Mouse (Mus musculus) liver, embryonic 13.5 days (tissue): Measurements from ENCODE around the gene Nek7. TPM values are rescaled to one million over a fixed set of nuclear protein-coding genes. Genes with fewer than 3 reads are reported as not detected.

Experiments used
- ATAC-seq: fragments of 200-750 bp; cut with Nextera tagmentation; 2 replicates; pipeline ENCODE4 v1.8.0; 2017; ENCODE audit warnings: low read depth, mild to moderate bottlenecking, moderate number of reproducible peaks, moderate library complexity
- DNase-seq: peaks from one replicate; pipeline ENCODE4 v3.0.0; 2022
- H3K27ac ChIP-seq: fragments of 300-500 bp; sonication (generic); 2 replicates; pipeline ENCODE4 v1.5.1; 2015; ENCODE audit warnings: moderate library complexity, mild to moderate bottlenecking, inconsistent platforms
- H3K27me3 ChIP-seq: fragments of 300-500 bp; sonication (generic); 2 replicates; pipeline ENCODE4 v1.6.1; 2015; ENCODE audit warnings: mild to moderate bottlenecking, inconsistent platforms
- H3K36me3 ChIP-seq: fragments of 300-500 bp; sonication (generic); 2 replicates; pipeline ENCODE4 v1.6.1; 2015; ENCODE audit warnings: mild to moderate bottlenecking, inconsistent platforms
- H3K4me1 ChIP-seq: fragments of 300-500 bp; sonication (generic); replicated peaks from 2 replicates; pipeline ENCODE4 v1.6.1; 2015; ENCODE audit warnings: inconsistent platforms
- H3K4me2 ChIP-seq: fragments of 300-500 bp; sonication (generic); 2 replicates; pipeline ENCODE4 v1.6.1; 2015; ENCODE audit warnings: inconsistent platforms, mild to moderate bottlenecking, moderate library complexity
- H3K4me3 ChIP-seq: fragments of 300-500 bp; sonication (generic); replicated peaks from 2 replicates; pipeline ENCODE4 v1.5.1; 2015; ENCODE audit warnings: mild to moderate bottlenecking, inconsistent platforms
- H3K9ac ChIP-seq: fragments of 300-500 bp; sonication (generic); 2 replicates; pipeline ENCODE4 v1.6.1; 2015; ENCODE audit warnings: mild to moderate bottlenecking, inconsistent platforms
- H3K9me3 ChIP-seq: fragments of 300-500 bp; sonication (generic); replicated peaks from 2 replicates; pipeline ENCODE4 v1.6.1; 2016; ENCODE audit warnings: inconsistent platforms
- WGBS: fragments of 180-500 bp; shearing (Covaris S2); methylation state at CpG from one replicate; pipeline ENCODE4 v1.1.7; 2015; ENCODE audit not compliant: insufficient replicate concordance; 5-methylcytosine and 5-hydroxymethylcytosine counted together
- polyA plus RNA-seq: library from polyadenylated mRNA; unstranded; fragments of >200 nt; fragmentation: Nextera tagmentation; extraction: Ambion mirVana; gene quantifications from 2 replicates; pipeline ENCODE4 v1.2.1, GENCODE M21; 2015

Gene Nek7
- polyA plus RNA-seq, 1 experiment from 2014 or later: 16.5 TPM

DNA sequence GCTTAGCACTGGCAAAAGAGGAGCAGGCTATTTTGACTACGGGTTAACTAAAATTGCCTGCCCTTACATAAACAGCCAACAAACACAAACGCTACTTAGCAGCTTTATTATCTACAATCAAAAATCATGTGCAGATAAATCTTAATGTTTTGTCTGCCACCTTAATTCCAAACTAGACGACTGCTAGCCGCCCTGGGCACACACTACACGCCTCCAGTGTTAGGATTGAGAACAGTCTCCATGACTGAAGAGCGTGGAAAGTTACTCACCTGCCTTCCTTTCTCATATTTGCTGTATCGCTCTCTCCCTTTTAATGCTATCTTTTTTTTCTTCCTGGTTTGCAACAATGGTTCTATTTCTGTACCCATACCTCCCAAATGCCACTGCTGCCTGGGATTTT is 12.1 kb downstream of the Nek7 start:
- Histone ChIP-seq H3K27me3 (no peaks in the 10 kb centered on the region), H3K36me3 (peaks cover 4% of the 10 kb centered on the region; the same call in 1 of the 2 replicates), H3K9me3 (no peaks in the 10 kb centered on the region), H3K27ac (no peak overlapping the region), H3K4me2 (no peak overlapping the region), H3K4me1 (0 out of 2 replicates have a peak, but pooled peaks cover 6% of the 10 kb centered on the region), H3K4me3 (no peak overlapping the region), H3K9ac (no peak overlapping the region)
- 81% methylated on average over 7 of the region's 7 CpGs for WGBS
- DNase-seq (no peak), ATAC-seq (no peak)

DNA sequence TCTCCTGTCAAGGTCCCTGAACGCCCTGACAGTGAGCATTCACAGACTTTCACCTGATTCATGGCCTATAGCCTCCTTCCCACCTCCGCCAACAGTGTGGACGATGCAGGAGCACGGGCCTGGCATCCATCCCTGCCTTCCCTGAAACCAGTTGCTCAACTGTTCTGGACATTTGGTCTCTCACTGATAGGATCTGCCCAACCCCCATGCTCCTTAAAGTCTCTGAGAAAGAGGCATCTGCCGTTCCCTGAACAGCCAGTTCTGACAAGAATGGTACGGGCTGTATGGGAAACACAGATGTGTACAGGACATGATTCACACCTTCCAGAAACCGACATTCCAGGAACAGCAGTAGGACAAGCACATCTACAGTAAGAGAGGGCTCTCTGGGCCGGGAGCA is 13.2 kb downstream of the Nek7 start:
- DNase-seq: no peak
- Histone ChIP-seq H3K9ac (no peak overlapping the region), H3K9me3 (no peaks in the 10 kb centered on the region), H3K36me3 (peaks cover 4% of the 10 kb centered on the region; the same call in 1 of the 2 replicates), H3K4me2 (no peak overlapping the region), H3K27ac (no peak overlapping the region), H3K4me1 (0 out of 2 replicates have a peak, but pooled peaks cover 6% of the 10 kb centered on the region), H3K4me3 (no peak overlapping the region), H3K27me3 (no peaks in the 10 kb centered on the region)
- peak; percentile 26; the same call in 1 of the 2 replicates for ATAC-seq
- 76% methylated on average over 8 of the region's 8 CpGs for WGBS

DNA sequence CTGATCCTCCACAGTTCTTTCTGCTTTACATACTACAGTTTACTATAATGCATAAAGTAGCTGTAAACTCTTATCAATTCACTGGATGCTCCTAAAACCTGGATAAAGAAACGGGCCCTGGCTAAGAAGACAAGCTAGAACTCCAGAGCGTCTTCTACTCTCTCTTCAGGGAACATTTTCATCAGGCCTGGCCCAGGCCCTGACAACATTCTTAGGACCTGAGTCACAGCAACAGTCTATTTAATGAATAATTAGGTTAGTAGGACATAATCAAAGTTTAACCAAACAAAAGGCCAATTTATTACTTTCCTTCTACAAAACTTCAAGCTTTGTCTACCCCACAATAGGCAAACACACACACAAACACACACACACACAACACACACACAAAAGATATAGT is 15.2 kb downstream of the Nek7 start:
- no peak overlapping the region for H3K4me3 ChIP-seq
- H3K4me1 ChIP-seq: peaks cover 12% of the 10 kb centered on the region; the same call in 1 of the 2 replicates
- H3K27me3 ChIP-seq: no peaks in the 10 kb centered on the region
- no peak for DNase-seq
- no peak overlapping the region for H3K27ac ChIP-seq
- WGBS: 78% methylated on average over 2 of the region's 2 CpGs
- no peaks in the 10 kb centered on the region for H3K9me3 ChIP-seq
- H3K9ac ChIP-seq: no peak overlapping the region
- ATAC-seq: no peak
- H3K4me2 ChIP-seq: no peak overlapping the region
- peaks cover 4% of the 10 kb centered on the region; the same call in 1 of the 2 replicates for H3K36me3 ChIP-seq

DNA sequence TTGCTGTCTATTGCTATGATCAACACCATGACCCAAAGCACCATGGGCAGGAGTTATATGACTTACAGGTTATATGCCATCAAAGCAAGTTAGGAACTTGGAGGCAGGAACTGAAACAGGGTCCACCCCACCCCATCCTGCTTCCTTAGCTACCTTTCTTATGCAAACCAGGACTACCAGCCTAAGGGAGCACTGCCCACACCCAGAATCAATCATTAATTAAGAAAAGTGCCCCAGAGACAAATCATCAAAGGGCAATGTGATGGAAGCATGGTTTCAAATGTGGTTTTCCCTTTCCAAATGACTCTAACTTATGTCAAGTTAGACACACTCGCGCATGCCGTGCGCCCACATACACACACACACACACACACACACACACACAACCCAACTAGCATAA is 16.0 kb downstream of the Nek7 start:
- DNase-seq (no peak), ATAC-seq (no peak)
- no peak overlapping the region for H3K4me2 ChIP-seq
- peaks cover 8% of the 10 kb centered on the region; the same call in 1 of the 2 replicates for H3K4me1 ChIP-seq
- H3K9ac ChIP-seq: no peak overlapping the region
- H3K9me3 ChIP-seq: no peaks in the 10 kb centered on the region
- WGBS: 98% methylated on average over 4 of the region's 4 CpGs
- H3K27ac ChIP-seq: no peak overlapping the region
- H3K27me3 ChIP-seq: no peaks in the 10 kb centered on the region
- H3K36me3 ChIP-seq: peaks cover 4% of the 10 kb centered on the region; the same call in 1 of the 2 replicates
- no peak overlapping the region for H3K4me3 ChIP-seq

DNA sequence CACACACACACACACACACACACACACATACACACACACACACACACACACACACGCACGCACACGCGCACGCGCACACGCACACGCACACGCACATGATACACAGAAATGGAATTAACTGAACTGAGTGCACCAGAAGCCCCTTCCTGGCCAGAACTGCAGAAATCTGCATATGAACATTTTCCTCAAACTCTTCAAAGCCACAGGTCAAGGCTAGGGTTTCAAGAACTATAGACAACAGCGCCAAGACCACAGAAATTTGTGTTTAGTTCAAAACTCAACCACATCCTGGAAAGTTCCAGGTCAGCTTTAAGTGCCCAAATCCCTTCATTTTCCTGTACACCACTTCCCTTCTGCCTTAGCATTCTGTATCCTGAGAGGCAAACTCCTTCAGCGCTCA is 21.9 kb downstream of the Nek7 start:
- DNase-seq (no peak), ATAC-seq (no peak)
- Histone ChIP-seq H3K4me3 (no peak overlapping the region), H3K27ac (no peak overlapping the region), H3K4me1 (peaks cover 6% of the 10 kb centered on the region), H3K9ac (no peak overlapping the region), H3K9me3 (no peaks in the 10 kb centered on the region), H3K4me2 (no peak overlapping the region), H3K36me3 (no peaks in the 10 kb centered on the region), H3K27me3 (no peaks in the 10 kb centered on the region)
- 84% methylated on average over 11 of the region's 11 CpGs for WGBS

DNA sequence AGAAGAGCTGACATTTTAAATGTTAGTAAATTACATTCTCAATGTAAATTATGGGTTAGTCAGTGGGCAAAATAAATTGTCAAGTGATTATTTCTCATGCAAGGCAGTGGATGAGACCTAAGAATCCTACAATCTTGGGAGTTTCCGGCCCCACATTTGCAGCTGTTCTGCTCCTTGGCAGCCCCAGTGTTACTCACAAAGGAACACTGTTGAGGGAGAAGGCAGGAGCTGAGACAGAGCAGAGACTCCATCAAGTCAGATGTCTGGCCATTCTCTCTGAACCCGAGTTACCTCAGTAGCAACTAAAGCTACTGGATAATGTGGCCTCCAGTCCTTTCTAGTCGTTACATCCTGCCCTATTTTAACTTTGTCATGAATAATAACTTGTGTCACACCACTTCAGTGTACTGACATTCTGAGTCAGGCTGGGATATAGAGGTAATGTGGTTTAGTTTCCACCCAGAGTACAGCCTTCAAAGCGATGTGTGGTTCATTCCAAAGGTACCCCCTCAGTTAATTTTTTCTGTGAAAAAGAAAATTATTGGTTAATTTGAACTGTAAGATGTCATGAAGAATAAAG is 23.7 kb downstream of the Nek7 start:
- Histone ChIP-seq H3K9me3 (no peaks in the 10 kb centered on the region), H3K4me1 (peaks cover 6% of the 10 kb centered on the region), H3K27me3 (no peaks in the 10 kb centered on the region), H3K4me3 (no peak overlapping the region), H3K9ac (no peak overlapping the region), H3K27ac (no peak overlapping the region), H3K4me2 (no peak overlapping the region), H3K36me3 (no peaks in the 10 kb centered on the region)
- ATAC-seq (no peak), DNase-seq (no peak)
- WGBS: 73% methylated on average over 4 of the region's 4 CpGs

DNA sequence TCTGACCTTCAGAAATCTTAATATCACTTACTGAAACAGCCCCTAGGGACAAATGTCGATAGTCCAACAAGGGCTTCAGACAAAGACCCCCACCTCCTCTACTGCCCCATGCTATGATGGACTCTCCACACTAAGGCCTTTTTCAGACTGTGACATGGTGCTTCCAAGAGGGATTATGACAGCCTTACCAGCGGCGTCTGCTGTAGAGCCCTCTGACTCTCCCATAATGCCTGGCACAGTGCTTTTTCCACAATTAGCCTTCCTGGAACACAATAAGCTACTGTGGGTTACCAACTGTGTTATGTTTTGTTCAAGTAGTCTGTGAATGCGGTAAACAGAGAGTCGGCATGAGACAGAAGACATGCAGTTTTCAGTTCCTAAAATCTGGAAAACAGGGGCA is 25.0 kb downstream of the Nek7 start:
- 89% methylated on average over 5 of the region's 5 CpGs for WGBS
- no peak overlapping the region for H3K4me2 ChIP-seq
- no peaks in the 10 kb centered on the region; the same call in 1 of the 2 replicates for H3K4me1 ChIP-seq
- no peak overlapping the region for H3K27ac ChIP-seq
- H3K9me3 ChIP-seq: no peaks in the 10 kb centered on the region
- H3K9ac ChIP-seq: no peak overlapping the region
- no peak overlapping the region for H3K4me3 ChIP-seq
- ATAC-seq (no peak), DNase-seq (no peak)
- H3K36me3 ChIP-seq: no peaks in the 10 kb centered on the region
- no peaks in the 10 kb centered on the region for H3K27me3 ChIP-seq

DNA sequence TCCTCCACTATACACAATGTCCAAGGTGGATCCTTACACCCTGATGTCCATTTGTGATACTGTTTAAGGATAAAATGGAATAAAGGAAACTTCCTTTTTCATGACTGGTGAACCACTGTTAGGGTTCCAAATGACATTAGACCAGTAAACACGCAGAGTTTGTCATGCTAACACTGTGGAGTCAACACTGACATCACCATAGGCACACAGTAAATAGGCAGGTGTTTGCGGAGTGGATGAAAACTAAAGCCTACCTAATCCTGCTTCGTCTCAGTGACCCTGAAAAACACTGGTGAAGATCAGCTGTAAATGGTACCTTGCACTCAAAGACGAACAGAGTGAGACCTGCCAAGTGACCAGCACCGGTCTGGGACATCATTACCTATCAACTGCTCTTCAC is 26.0 kb downstream of the Nek7 start:
- H3K9me3 ChIP-seq: no peaks in the 10 kb centered on the region
- DNase-seq (no peak), ATAC-seq (no peak)
- H3K4me1 ChIP-seq: no peaks in the 10 kb centered on the region; the same call in 1 of the 2 replicates
- H3K27ac ChIP-seq: no peak overlapping the region
- whole genome bisulfite sequencing: 84% methylated on average over 5 of the region's 5 CpGs
- H3K4me3 ChIP-seq: no peak overlapping the region
- no peaks in the 10 kb centered on the region for H3K27me3 ChIP-seq
- H3K36me3 ChIP-seq: no peaks in the 10 kb centered on the region
- no peak overlapping the region for H3K9ac ChIP-seq
- H3K4me2 ChIP-seq: no peak overlapping the region

DNA sequence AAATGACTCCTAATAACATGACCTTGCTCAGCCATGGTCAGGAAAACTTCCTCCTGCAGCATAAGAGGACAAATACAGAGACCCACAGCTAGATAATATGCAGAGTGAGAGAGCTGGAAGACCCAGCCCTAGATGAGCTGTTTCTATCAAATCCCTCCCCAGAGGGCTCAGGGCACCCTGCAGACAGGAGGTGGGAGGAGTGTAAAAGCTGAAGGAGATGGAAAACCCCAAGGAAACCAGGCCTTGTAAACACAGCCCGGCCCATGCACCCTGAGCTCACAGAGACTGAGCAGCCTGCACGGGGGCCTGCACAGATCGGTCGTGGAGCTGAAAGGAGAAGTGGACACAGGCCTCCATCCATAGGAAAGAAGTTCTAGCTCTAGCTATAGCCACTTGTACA is 27.5 kb downstream of the Nek7 start:
- no peaks in the 10 kb centered on the region for H3K9me3 ChIP-seq
- no peaks in the 10 kb centered on the region for H3K27me3 ChIP-seq
- H3K4me1 ChIP-seq: no peaks in the 10 kb centered on the region; the same call in 1 of the 2 replicates
- no peak overlapping the region for H3K27ac ChIP-seq
- H3K4me3 ChIP-seq: no peak overlapping the region
- H3K9ac ChIP-seq: no peak overlapping the region
- H3K4me2 ChIP-seq: no peak overlapping the region
- H3K36me3 ChIP-seq: no peaks in the 10 kb centered on the region
- no peak for ATAC-seq
- WGBS: 81% methylated on average over 4 of the region's 4 CpGs
- DNase-seq: no peak

DNA sequence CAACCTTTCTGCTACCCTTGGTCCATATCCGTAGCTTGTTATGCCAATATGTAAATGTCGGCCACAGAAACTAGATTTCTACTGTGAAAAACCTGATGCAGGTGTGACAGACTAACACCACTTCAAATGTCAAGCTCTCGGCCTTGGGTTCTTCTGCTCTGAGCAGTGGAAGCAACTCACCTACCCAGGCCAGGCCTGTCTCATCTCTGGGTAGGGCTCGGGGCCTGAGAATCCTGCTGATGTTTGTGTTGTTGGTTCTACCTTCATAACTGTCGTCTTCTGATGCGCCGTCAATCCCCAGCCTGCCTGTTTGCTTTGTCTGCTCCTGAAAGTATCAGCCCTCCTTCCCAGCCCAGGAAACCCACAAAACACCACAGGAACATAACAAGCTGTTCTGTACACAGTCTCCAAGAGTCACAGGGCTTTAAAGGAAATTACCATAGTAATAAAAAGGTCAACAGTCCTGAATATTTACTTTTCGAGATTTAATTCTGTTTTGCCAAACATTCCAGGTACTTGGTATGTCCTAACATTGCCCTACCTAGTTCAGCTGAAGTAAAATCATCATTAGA is 29.4 kb downstream of the Nek7 start:
- ATAC-seq: no peak
- Histone ChIP-seq H3K36me3 (no peaks in the 10 kb centered on the region), H3K9ac (no peak overlapping the region), H3K9me3 (no peaks in the 10 kb centered on the region), H3K4me1 (no peaks in the 10 kb centered on the region; the same call in 1 of the 2 replicates), H3K27ac (no peak overlapping the region), H3K4me3 (no peak overlapping the region), H3K4me2 (no peak overlapping the region), H3K27me3 (no peaks in the 10 kb centered on the region)
- WGBS: 80% methylated on average over 8 of the region's 8 CpGs
- no peak for DNase-seq

DNA sequence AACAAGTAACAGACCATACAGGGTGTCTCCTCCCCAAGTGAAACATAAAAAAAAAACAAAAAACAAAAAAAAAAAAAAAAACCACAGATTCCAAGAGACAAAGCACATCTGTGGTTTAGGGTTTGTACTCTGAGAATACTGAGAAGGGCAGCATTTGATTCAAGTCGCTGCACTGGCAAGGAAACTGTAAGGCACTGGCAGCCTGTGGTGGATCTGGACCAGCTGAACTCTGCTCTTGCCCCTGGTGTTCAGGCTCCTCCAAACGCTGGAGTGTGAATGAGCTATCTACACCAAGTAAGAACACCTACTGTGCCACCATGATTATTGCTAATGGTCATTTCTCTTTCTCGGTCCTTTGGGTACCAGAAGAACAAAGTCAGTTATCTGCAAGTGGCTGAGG is 30.8 kb downstream of the Nek7 start:
- Histone ChIP-seq H3K36me3 (no peaks in the 10 kb centered on the region), H3K4me2 (no peak overlapping the region), H3K27ac (no peak overlapping the region), H3K27me3 (no peaks in the 10 kb centered on the region), H3K4me3 (no peak overlapping the region), H3K9me3 (no peaks in the 10 kb centered on the region), H3K9ac (no peak overlapping the region), H3K4me1 (no peaks in the 10 kb centered on the region; the same call in 1 of the 2 replicates)
- DNase-seq (no peak), ATAC-seq (no peak)
- 61% methylated on average over 3 of the region's 3 CpGs for WGBS

DNA sequence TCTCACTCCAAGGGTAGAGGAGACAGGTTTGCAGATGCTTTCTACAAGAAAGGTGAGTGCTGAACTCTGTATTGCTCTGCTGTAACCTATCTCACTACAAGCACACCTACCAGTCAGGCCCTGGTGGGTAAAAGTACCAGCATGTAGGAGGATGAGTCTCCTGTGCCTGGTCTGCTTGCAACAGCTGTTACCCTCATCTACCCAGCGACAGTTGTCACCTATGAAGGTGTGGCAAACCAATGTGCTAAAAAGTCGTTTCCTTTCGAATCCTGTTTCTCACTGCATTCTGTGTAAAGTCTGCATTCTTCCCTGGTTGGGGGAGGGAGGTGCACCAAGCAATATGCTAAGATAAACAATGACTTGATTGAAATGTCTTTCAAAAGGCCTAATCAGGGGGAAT is 32.1 kb downstream of the Nek7 start:
- DNase-seq (no peak), ATAC-seq (0 out of 2 replicates have a peak, but pooled peaks have one; percentile 23)
- H3K9me3 ChIP-seq: no peaks in the 10 kb centered on the region
- no peak overlapping the region for H3K9ac ChIP-seq
- H3K27ac ChIP-seq: no peak overlapping the region
- no peaks in the 10 kb centered on the region for H3K36me3 ChIP-seq
- H3K4me2 ChIP-seq: no peak overlapping the region
- no peaks in the 10 kb centered on the region; the same call in 1 of the 2 replicates for H3K4me1 ChIP-seq
- no peaks in the 10 kb centered on the region for H3K27me3 ChIP-seq
- 58% methylated on average over 3 of the region's 3 CpGs for WGBS
- H3K4me3 ChIP-seq: no peak overlapping the region
